Mouse (Mus musculus) embryonic facial prominence, embryonic 13.5 days (tissue): ENCODE measurements at regions not wholly inside any gene's neighbourhood (a gene's known extent, or its start where the extent isn't known, plus 50 kb on each side); places are given as distances from the start of the nearest gene placed in this dataset.

ENCODE experiments used
- ATAC-seq: fragments of 200-750 bp; cut with Nextera tagmentation; 2 replicates; pipeline ENCODE4 v1.8.0; 2017; ENCODE audit warnings: low read depth; ENCODE audit not compliant: insufficient number of reproducible peaks, insufficient read depth, low FRiP score, low TSS enrichment
- H3K27ac ChIP-seq: fragments of 300-500 bp; sonication (generic); 2 replicates; pipeline ENCODE4 v1.5.1; 2015; ENCODE audit warnings: moderate library complexity, mild to moderate bottlenecking, inconsistent platforms
- H3K27me3 ChIP-seq: fragments of 300-500 bp; sonication (generic); 2 replicates; pipeline ENCODE4 v1.6.1; 2015; ENCODE audit warnings: mild to moderate bottlenecking, inconsistent platforms
- H3K36me3 ChIP-seq: fragments of 300-500 bp; sonication (generic); 2 replicates; pipeline ENCODE4 v1.6.1; 2015; ENCODE audit warnings: mild to moderate bottlenecking, inconsistent platforms
- H3K4me1 ChIP-seq: fragments of 300-500 bp; sonication (generic); 2 replicates; pipeline ENCODE4 v1.6.1; 2015; ENCODE audit warnings: inconsistent platforms
- H3K4me2 ChIP-seq: fragments of 300-500 bp; sonication (generic); 2 replicates; pipeline ENCODE4 v1.6.1; 2015; ENCODE audit warnings: moderate library complexity, mild to moderate bottlenecking, inconsistent platforms
- H3K4me3 ChIP-seq: fragments of 300-500 bp; sonication (generic); 2 replicates; pipeline ENCODE4 v1.5.1; 2015; ENCODE audit warnings: mild to moderate bottlenecking, inconsistent platforms
- H3K9ac ChIP-seq: fragments of 300-500 bp; sonication (generic); 2 replicates; pipeline ENCODE4 v1.6.1; 2015; ENCODE audit warnings: mild to moderate bottlenecking, inconsistent platforms
- H3K9me3 ChIP-seq: fragments of 300-500 bp; sonication (generic); 2 replicates; pipeline ENCODE4 v1.6.1; 2016; ENCODE audit warnings: inconsistent platforms
- WGBS: fragments of 180-500 bp; shearing (Covaris S2); methylation state at CpG from one replicate; pipeline ENCODE4 v1.1.7; 2015; ENCODE audit warnings: mixed read lengths; 5-methylcytosine and 5-hydroxymethylcytosine counted together

GRCm38 (mm10) chr3:120015376-120015775, 231.1 kb upstream of the Ptbp2 start:
- no peak for ATAC-seq
- H3K9me3 ChIP-seq = no peaks in the 10 kb centered on the region
- no peak overlapping the region for H3K4me3 ChIP-seq

DNA sequence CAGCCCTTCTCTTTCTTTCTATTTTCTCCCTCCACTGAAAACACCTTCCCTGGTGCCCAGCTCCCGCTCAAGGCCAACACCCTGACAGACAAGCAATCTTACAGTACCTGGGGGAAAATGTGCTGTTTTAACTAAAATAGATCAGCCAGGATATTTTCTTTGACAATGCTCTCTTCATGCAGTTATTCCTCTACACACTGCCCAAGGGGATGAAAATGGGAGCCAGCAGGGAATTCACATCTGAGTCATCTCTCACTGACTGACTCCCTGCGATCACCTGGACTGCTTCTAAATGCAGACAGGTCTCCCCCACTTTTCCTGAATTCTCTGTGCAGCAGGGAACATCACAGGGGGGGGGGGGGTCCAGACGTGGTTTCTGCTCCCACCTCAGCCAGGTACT, 227.6 kb upstream of the Ptbp2 start:
- H3K27ac ChIP-seq = no peak overlapping the region
- H3K4me2 ChIP-seq = no peak overlapping the region
- H3K36me3 ChIP-seq = no peaks in the 10 kb centered on the region
- 11% methylated on average over 3 of the region's 3 CpGs for WGBS
- no peak overlapping the region for H3K4me3 ChIP-seq
- ATAC-seq = no peak
- H3K4me1 ChIP-seq = 0 out of 2 replicates have a peak, but pooled peaks cover 2% of the 10 kb centered on the region
- H3K9me3 ChIP-seq = no peaks in the 10 kb centered on the region
- H3K27me3 ChIP-seq = 0 out of 2 replicates have a peak, but pooled peaks cover 4% of the 10 kb centered on the region
- no peak overlapping the region for H3K9ac ChIP-seq

More at GRCm38 (mm10) chr3:120015376-120015775, 231.1 kb upstream of the Ptbp2 start:
- Histone ChIP-seq H3K27me3 (0 out of 2 replicates have a peak, but pooled peaks cover 4% of the 10 kb centered on the region), H3K27ac (no peak overlapping the region), H3K9ac (no peak overlapping the region), H3K4me2 (no peak overlapping the region), H3K4me1 (0 out of 2 replicates have a peak, but pooled peaks cover 2% of the 10 kb centered on the region), H3K36me3 (no peaks in the 10 kb centered on the region)
- WGBS = 89% methylated on average over 7 of the region's 7 CpGs

GRCm38 (mm10) chr3:120008110-120008509, 223.8 kb upstream of the Ptbp2 start:
- Histone ChIP-seq H3K27me3 (0 out of 2 replicates have a peak, but pooled peaks cover 4% of the 10 kb centered on the region), H3K4me3 (no peak overlapping the region), H3K9me3 (no peaks in the 10 kb centered on the region), H3K27ac (no peak overlapping the region), H3K9ac (no peak overlapping the region), H3K4me2 (no peak overlapping the region), H3K4me1 (0 out of 2 replicates have a peak, but pooled peaks cover 2% of the 10 kb centered on the region), H3K36me3 (no peaks in the 10 kb centered on the region)
- ATAC-seq = no peak
- WGBS = 87% methylated on average over 3 of the region's 3 CpGs

DNA sequence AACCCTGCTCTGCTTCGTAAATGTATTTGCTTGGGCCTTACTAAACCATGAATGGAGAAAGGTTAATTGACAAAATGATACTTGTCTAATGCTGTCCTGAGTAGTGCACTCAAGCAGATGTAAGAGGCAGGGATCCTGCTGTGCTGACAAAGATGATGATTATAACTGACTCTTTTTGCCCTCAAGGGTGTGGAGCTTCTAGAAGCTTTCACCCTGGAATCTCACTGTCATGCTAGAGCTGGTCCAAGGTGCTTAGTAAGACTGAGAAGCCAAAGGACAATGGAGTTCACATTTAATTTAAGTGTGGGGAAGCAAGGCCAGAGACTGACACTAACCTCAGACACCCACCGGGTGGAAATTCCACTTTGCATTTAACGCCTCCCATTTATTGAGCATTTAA, 220.3 kb upstream of the Ptbp2 start:
- Histone ChIP-seq H3K9me3 (no peaks in the 10 kb centered on the region), H3K27ac (no peak overlapping the region), H3K27me3 (no peaks in the 10 kb centered on the region), H3K4me1 (no peaks in the 10 kb centered on the region), H3K4me3 (no peak overlapping the region), H3K36me3 (no peaks in the 10 kb centered on the region), H3K9ac (no peak overlapping the region), H3K4me2 (no peak overlapping the region)
- 76% methylated on average over 3 of the region's 3 CpGs for WGBS
- no peak for ATAC-seq

GRCm38 (mm10) chr3:120000281-120000680, 216.0 kb upstream of the Ptbp2 start:
- no peak for ATAC-seq
- H3K4me1 ChIP-seq = no peaks in the 10 kb centered on the region
- no peak overlapping the region for H3K9ac ChIP-seq
- H3K4me3 ChIP-seq = no peak overlapping the region
- H3K4me2 ChIP-seq = no peak overlapping the region
- 88% methylated on average over 5 of the region's 5 CpGs for WGBS
- no peaks in the 10 kb centered on the region for H3K27me3 ChIP-seq
- no peak overlapping the region for H3K27ac ChIP-seq
- H3K36me3 ChIP-seq = no peaks in the 10 kb centered on the region
- no peaks in the 10 kb centered on the region for H3K9me3 ChIP-seq

DNA sequence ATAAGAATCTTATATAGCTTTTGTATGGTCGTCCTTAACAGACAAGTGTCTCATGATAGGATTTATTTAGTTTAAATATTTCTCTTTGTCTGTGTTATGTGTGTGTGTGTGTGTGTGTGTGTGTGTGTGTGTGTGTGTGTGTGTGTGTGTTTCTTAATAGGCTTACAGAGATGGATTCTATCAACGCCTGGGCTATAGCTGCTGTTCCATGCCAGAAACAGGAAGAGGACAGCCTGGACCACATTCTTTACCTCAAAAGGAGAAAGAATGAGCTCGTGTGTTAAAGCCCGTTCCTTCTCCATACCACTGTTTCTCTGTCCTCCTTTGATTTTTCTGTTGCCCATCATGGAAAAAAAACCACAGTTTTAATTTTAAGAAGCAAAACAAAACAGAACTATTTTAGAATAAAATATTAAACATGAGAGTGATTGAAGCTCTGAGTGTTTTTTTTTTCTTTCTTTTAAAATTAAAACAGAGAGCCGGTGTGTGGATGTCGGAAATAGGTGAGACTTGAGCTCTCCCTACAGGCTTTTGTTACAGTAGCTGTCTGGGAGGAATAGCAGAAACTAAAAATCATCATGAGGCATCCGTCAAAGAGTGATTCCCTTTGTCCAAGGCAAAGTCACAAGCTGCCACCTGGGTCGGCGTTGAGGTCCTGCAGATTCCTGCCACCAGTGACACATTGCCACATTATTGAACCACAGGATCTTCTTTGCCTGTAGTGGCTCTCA, 212.2 kb upstream of the Ptbp2 start:
- no peak overlapping the region for H3K4me2 ChIP-seq
- 56% methylated on average over 9 of the region's 9 CpGs for WGBS
- H3K4me3 ChIP-seq = no peak overlapping the region
- no peaks in the 10 kb centered on the region for H3K9me3 ChIP-seq
- H3K9ac ChIP-seq = no peak overlapping the region
- H3K36me3 ChIP-seq = no peaks in the 10 kb centered on the region
- ATAC-seq = no peak
- no peaks in the 10 kb centered on the region for H3K4me1 ChIP-seq
- no peaks in the 10 kb centered on the region for H3K27me3 ChIP-seq
- H3K27ac ChIP-seq = no peak overlapping the region

DNA sequence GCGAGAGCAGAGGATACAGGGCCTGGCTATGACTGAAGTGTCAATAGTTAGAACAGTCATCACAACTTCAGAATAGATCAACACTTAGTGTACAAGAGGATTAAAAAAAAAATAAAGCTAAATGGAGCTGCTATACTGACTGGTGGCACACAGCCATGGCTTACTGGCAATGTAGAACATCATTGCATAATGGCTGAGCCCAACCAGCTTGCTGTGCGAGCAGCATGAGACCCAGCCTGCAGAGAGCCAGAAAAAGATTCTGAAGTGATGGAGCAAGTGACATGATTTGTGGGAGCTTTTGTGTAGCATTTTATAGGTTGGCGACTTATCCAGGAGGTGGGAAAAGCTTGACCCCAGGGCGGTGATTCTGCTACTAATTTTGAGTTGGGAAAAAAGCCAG, 211.5 kb upstream of the Ptbp2 start:
- no peaks in the 10 kb centered on the region for H3K9me3 ChIP-seq
- no peak overlapping the region for H3K4me3 ChIP-seq
- H3K9ac ChIP-seq = no peak overlapping the region
- H3K4me1 ChIP-seq = no peaks in the 10 kb centered on the region
- 64% methylated on average over 4 of the region's 4 CpGs for WGBS
- no peak overlapping the region for H3K27ac ChIP-seq
- no peak for ATAC-seq
- H3K27me3 ChIP-seq = no peaks in the 10 kb centered on the region
- H3K4me2 ChIP-seq = no peak overlapping the region
- no peaks in the 10 kb centered on the region for H3K36me3 ChIP-seq

DNA sequence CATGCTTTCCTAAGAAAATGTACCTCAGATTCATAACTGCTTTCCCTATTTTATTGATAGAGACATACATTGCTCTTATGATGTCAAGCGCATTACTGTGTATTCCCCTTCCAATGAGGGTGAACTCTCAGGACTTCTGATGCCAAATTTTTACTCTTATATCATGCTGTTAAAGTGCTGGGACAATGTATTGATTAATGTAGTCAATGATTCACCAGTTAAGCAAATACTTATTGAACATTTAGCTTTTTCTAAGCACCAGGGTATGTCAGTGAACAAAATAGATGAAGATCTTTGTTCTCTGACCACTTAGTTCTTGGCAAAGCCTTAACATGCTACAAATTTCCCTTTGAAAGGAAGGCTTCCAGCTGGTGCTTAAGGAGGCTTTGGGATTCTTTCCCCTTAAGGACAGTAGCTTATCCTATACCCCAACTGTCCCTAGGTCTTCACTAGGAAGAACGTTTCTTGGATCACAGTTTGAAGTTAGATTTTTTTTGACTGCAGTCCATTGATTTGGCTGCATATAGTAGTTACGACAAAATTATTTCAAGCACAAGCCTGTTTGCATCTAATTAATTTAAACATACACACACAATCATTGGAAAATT, 203.1 kb upstream of the Ptbp2 start:
- H3K4me3 ChIP-seq = no peak overlapping the region
- WGBS = 71% methylated on average over 3 of the region's 3 CpGs
- H3K9me3 ChIP-seq = no peaks in the 10 kb centered on the region
- no peak overlapping the region for H3K9ac ChIP-seq
- H3K36me3 ChIP-seq = no peaks in the 10 kb centered on the region
- H3K27ac ChIP-seq = no peak overlapping the region
- H3K4me1 ChIP-seq = no peaks in the 10 kb centered on the region
- H3K4me2 ChIP-seq = no peak overlapping the region
- no peaks in the 10 kb centered on the region for H3K27me3 ChIP-seq
- no peak for ATAC-seq

DNA sequence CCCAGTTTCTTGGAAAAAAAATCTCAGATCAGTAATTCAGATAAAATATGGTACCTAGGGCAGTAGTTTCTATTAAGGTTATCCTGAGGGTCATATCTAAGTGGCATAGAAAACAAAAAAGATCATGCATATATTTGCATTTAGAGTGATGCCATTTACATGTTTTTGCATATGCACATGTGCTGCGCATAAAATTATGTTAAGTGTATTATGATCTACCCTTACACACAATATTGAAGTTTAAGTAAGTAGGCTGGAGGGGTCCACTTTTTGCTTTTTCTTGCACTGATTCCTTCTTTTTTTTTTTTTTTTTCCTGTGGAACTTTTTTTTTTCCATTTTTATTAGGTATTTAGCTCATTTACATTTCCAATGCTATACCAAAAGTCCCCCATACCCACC, 193.1 kb upstream of the Ptbp2 start:
- no peak overlapping the region for H3K9ac ChIP-seq
- H3K27me3 ChIP-seq = no peaks in the 10 kb centered on the region
- H3K4me3 ChIP-seq = no peak overlapping the region
- no peaks in the 10 kb centered on the region for H3K4me1 ChIP-seq
- no peak overlapping the region for H3K27ac ChIP-seq
- H3K9me3 ChIP-seq = no peaks in the 10 kb centered on the region
- no peaks in the 10 kb centered on the region for H3K36me3 ChIP-seq
- no peak overlapping the region for H3K4me2 ChIP-seq
- no peak for ATAC-seq
- 98% methylated on average over 1 of the region's 1 CpGs for WGBS

DNA sequence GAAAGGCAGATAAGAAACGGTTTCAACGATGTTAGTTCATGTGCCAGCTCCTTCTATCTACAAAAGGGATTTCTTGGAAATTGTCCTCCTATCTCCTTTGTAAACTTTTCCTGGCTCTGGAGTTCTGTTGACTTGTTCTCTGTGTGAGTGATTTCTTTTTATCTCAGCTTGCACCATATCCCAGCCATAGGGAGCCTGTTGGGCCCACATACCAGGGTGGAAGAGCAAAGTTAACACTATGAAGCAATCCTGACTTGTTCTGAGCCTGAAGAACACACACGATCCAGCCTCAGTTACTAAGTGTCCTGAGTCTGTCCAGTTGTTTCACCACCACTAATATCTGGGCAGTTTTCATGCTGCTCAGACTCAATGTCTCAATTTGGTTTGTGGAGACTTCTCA, 192.1 kb upstream of the Ptbp2 start:
- WGBS = 96% methylated on average over 3 of the region's 3 CpGs
- no peaks in the 10 kb centered on the region for H3K9me3 ChIP-seq
- no peak overlapping the region for H3K9ac ChIP-seq
- H3K36me3 ChIP-seq = no peaks in the 10 kb centered on the region
- no peak overlapping the region for H3K4me2 ChIP-seq
- ATAC-seq = no peak
- H3K4me3 ChIP-seq = no peak overlapping the region
- H3K27ac ChIP-seq = no peak overlapping the region
- H3K4me1 ChIP-seq = no peaks in the 10 kb centered on the region
- no peaks in the 10 kb centered on the region for H3K27me3 ChIP-seq

DNA sequence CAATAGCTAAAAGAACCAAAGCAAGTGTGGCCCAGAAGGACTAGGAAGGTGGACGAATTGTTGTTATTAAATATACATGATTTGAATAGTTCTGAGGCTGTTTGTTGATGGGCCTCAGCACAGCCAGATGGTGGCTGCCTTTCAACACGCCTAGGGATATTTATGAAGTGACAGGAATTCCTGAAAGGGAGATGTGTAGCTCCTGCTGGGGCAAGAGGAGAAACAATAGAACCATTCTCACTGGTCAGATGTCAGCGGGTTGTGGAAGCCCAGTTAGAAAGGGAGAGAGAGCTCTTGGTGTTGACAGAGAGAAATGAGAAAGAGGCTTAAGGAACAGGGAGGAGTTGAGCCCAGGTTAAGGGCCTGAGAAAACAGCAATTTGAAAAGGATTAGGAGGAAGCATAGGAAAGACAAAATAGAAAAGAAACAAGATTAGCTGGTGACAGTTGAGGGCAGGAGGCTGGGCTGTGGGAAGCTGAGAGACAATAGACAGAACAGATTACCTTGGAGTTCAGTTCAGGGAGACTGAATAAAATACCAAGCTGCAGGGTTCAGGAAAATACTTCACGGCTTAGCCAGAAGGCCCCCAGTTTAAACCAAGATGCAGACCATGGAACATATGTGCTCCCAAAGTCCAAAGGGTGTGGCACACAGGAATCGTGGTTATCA, 174.7 kb upstream of the Ptbp2 start:
- no peak overlapping the region for H3K9ac ChIP-seq
- no peaks in the 10 kb centered on the region for H3K9me3 ChIP-seq
- no peak for ATAC-seq
- no peak overlapping the region for H3K4me3 ChIP-seq
- no peaks in the 10 kb centered on the region for H3K27me3 ChIP-seq
- no peak overlapping the region for H3K4me2 ChIP-seq
- 20% methylated on average over 5 of the region's 5 CpGs for WGBS
- H3K4me1 ChIP-seq = peaks cover 7% of the 10 kb centered on the region; the same call in 1 of the 2 replicates
- no peaks in the 10 kb centered on the region for H3K36me3 ChIP-seq
- no peak overlapping the region for H3K27ac ChIP-seq

DNA sequence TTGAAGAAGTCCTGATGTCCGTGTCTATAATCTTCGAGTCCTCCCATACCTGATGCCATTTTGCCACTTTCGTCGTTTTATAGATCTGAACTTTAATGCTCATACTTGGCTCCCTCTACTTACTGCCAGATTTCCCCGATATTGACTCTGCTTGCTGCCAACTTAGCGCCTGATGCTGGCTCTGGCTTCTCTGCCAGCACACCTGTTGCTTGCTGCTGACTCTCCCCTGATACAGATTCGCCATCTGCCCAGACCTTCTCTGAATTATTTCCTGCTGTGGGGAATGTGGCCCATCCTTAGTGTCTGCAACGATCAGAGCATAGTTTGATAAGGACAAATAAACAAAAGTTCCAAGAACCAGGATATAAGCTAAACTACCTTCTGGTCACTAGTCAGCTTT, 173.3 kb upstream of the Ptbp2 start:
- Histone ChIP-seq H3K4me3 (no peak overlapping the region), H3K4me2 (no peak overlapping the region), H3K9ac (no peak overlapping the region), H3K27ac (no peak overlapping the region), H3K36me3 (no peaks in the 10 kb centered on the region), H3K9me3 (no peaks in the 10 kb centered on the region), H3K27me3 (no peaks in the 10 kb centered on the region), H3K4me1 (peaks cover 7% of the 10 kb centered on the region; the same call in 1 of the 2 replicates)
- WGBS = 79% methylated on average over 8 of the region's 8 CpGs
- ATAC-seq = no peak
